Mouse (Mus musculus): ENCODE measurements around the gene Ces2b.
"Not testable (repeated sequence)": the region's sequence is repeated elsewhere in the genome, so short reads cannot be mapped to it uniquely, and the experiment has no call there.

Ces2b gene

GRCm38 (mm10) chr8:104831440-104831839, at the start of gene Ces2b:
Ces2b (plus strand) TSS chr8:104831572.
- DNase-seq (ENCODE audit: low spot score) = no peak

GRCm38 (mm10) chr8:104787049-104787448, 44.3 kb upstream of the Ces2b start:
- no peak for DNase-seq (ENCODE audit: low spot score)

- DNase-seq (ENCODE audit: low spot score) = no peak
These were observed 42.4 kb upstream of the Ces2b start for GRCm38 (mm10) chr8:104788929-104789328.

- DNase-seq (ENCODE audit: low spot score) = no peak
These were observed 41.3 kb upstream of the Ces2b start for GRCm38 (mm10) chr8:104789886-104790680.

- DNase-seq (ENCODE audit: low spot score) = no peak
These were observed 32.0 kb upstream of the Ces2b start for GRCm38 (mm10) chr8:104799385-104799784.

GRCm38 (mm10) chr8:104806127-104806526, 25.2 kb upstream of the Ces2b start:
- DNase-seq (ENCODE audit: low spot score) = no peak

- no peak for DNase-seq (ENCODE audit: low spot score)
These were observed 22.6 kb upstream of the Ces2b start for GRCm38 (mm10) chr8:104808542-104809413.

GRCm38 (mm10) chr8:104809436-104809835, 21.9 kb upstream of the Ces2b start:
- DNase-seq (ENCODE audit: low spot score) = no peak

GRCm38 (mm10) chr8:104826912-104827311, 4.5 kb upstream of the Ces2b start:
- DNase-seq (ENCODE audit: low spot score) = no peak

GRCm38 (mm10) chr8:104828221-104828620, 3.2 kb upstream of the Ces2b start:
- DNase-seq (ENCODE audit: low spot score) = no peak

GRCm38 (mm10) chr8:104841360-104842078, 10.1 kb downstream of the Ces2b start:
- DNase-seq (ENCODE audit: low spot score) = no peak

- no peak for DNase-seq (ENCODE audit: low spot score)
These were observed 15.5 kb downstream of the Ces2b start, which contains the start of gene Ces2c for GRCm38 (mm10) chr8:104846831-104847230. Ces2c (plus strand) TSS chr8:104847068.

GRCm38 (mm10) chr8:104847741-104848462, 16.5 kb downstream of the Ces2b start:
- DNase-seq (ENCODE audit: low spot score) = no peak

GRCm38 (mm10) chr8:104866844-104867531, 35.6 kb downstream of the Ces2b start:
- not testable (repeated sequence) for DNase-seq (ENCODE audit: low spot score)

- DNase-seq (ENCODE audit: low spot score) = not testable (repeated sequence)
These were observed 37.5 kb downstream of the Ces2b start for GRCm38 (mm10) chr8:104868876-104869275.

GRCm38 (mm10) chr8:104886223-104886926, 55.0 kb downstream of the Ces2b start:
- DNase-seq (ENCODE audit: low spot score) = not testable (repeated sequence)
